Mouse (Mus musculus): ENCODE measurements at regions not wholly inside any gene's neighbourhood (a gene's known extent, or its start where the extent isn't known, plus 50 kb on each side); places are given as distances from the start of the nearest gene placed in this dataset.

GRCm38 (mm10) chr9:97189646-97190045 is 78.7 kb upstream of the Slc25a36 start:
- WGBS, result 84% methylated on average over 4 of the region's 4 CpGs
- no peak overlapping the region for H3K4me3 ChIP-seq
- H3K27me3 ChIP-seq, result no peaks in the 10 kb centered on the region
- no peaks in the 10 kb centered on the region for H3K4me1 ChIP-seq
- no peak overlapping the region for H3K27ac ChIP-seq
- H3K9me3 ChIP-seq, result no peaks in the 10 kb centered on the region
- H3K36me3 ChIP-seq, result no peaks in the 10 kb centered on the region
- ATAC-seq (ENCODE audit: insufficient number of reproducible peaks, low FRiP score, low TSS enrichment, low read depth), result no peak
- no peak overlapping the region for H3K9ac ChIP-seq
- no peak overlapping the region for H3K4me2 ChIP-seq

GRCm38 (mm10) chr9:97188616-97189330 is 77.8 kb upstream of the Slc25a36 start:
- WGBS, result 77% methylated on average over 7 of the region's 7 CpGs
- Histone ChIP-seq H3K9me3 (no peaks in the 10 kb centered on the region), H3K27ac (no peak overlapping the region), H3K27me3 (no peaks in the 10 kb centered on the region), H3K9ac (no peak overlapping the region), H3K4me1 (no peaks in the 10 kb centered on the region), H3K4me2 (no peak overlapping the region), H3K4me3 (no peak overlapping the region), H3K36me3 (no peaks in the 10 kb centered on the region)
- ATAC-seq (ENCODE audit: insufficient number of reproducible peaks, low FRiP score, low TSS enrichment, low read depth), result no peak

- ATAC-seq (ENCODE audit: insufficient number of reproducible peaks, low FRiP score, low TSS enrichment, low read depth), result no peak
- H3K36me3 ChIP-seq, result no peaks in the 10 kb centered on the region
- WGBS, result 77% methylated on average over 5 of the region's 5 CpGs
- H3K4me1 ChIP-seq, result no peaks in the 10 kb centered on the region
- no peak overlapping the region for H3K27ac ChIP-seq
- no peaks in the 10 kb centered on the region for H3K9me3 ChIP-seq
- no peaks in the 10 kb centered on the region for H3K27me3 ChIP-seq
- H3K4me3 ChIP-seq, result no peak overlapping the region
- no peak overlapping the region for H3K9ac ChIP-seq
- no peak overlapping the region for H3K4me2 ChIP-seq
These were observed 62.4 kb upstream of the Slc25a36 start for GRCm38 (mm10) chr9:97173230-97173951.

GRCm38 (mm10) chr9:97172075-97172474 is 61.1 kb upstream of the Slc25a36 start:
- Histone ChIP-seq H3K4me3 (no peak overlapping the region), H3K27me3 (no peaks in the 10 kb centered on the region), H3K9ac (no peak overlapping the region), H3K27ac (no peak overlapping the region), H3K4me2 (no peak overlapping the region), H3K9me3 (no peaks in the 10 kb centered on the region), H3K36me3 (no peaks in the 10 kb centered on the region), H3K4me1 (no peaks in the 10 kb centered on the region)
- ATAC-seq (ENCODE audit: insufficient number of reproducible peaks, low FRiP score, low TSS enrichment, low read depth), result no peak
- 12% methylated on average over 3 of the region's 3 CpGs for WGBS

- no peak for ATAC-seq (ENCODE audit: insufficient number of reproducible peaks, low FRiP score, low TSS enrichment, low read depth)
- no peak overlapping the region for H3K27ac ChIP-seq
- H3K9me3 ChIP-seq, result no peaks in the 10 kb centered on the region
- no peak overlapping the region for H3K9ac ChIP-seq
- no peaks in the 10 kb centered on the region for H3K4me1 ChIP-seq
- H3K4me3 ChIP-seq, result no peak overlapping the region
- H3K36me3 ChIP-seq, result no peaks in the 10 kb centered on the region
- WGBS, result 91% methylated on average over 4 of the region's 4 CpGs
- no peak overlapping the region for H3K4me2 ChIP-seq
- no peaks in the 10 kb centered on the region for H3K27me3 ChIP-seq
These were observed 60.5 kb upstream of the Slc25a36 start for GRCm38 (mm10) chr9:97171484-97171883.

- H3K36me3 ChIP-seq, result no peaks in the 10 kb centered on the region
- no peaks in the 10 kb centered on the region for H3K9me3 ChIP-seq
- ATAC-seq (ENCODE audit: insufficient number of reproducible peaks, low FRiP score, low TSS enrichment, low read depth), result no peak
- H3K27ac ChIP-seq, result no peak overlapping the region
- 70% methylated on average over 1 of the region's 1 CpGs for WGBS
- H3K9ac ChIP-seq, result no peak overlapping the region
- H3K4me1 ChIP-seq, result no peaks in the 10 kb centered on the region
- H3K4me3 ChIP-seq, result no peak overlapping the region
- no peaks in the 10 kb centered on the region for H3K27me3 ChIP-seq
- no peak overlapping the region for H3K4me2 ChIP-seq
These were observed 59.9 kb upstream of the Slc25a36 start for GRCm38 (mm10) chr9:97170836-97171235.

GRCm38 (mm10) chr9:97162465-97162864 is 51.5 kb upstream of the Slc25a36 start:
- no peak overlapping the region for H3K4me3 ChIP-seq
- H3K27ac ChIP-seq, result no peak overlapping the region
- H3K36me3 ChIP-seq, result no peaks in the 10 kb centered on the region
- H3K4me2 ChIP-seq, result no peak overlapping the region
- no peaks in the 10 kb centered on the region for H3K4me1 ChIP-seq
- no peak for ATAC-seq (ENCODE audit: insufficient number of reproducible peaks, low FRiP score, low TSS enrichment, low read depth)
- H3K9me3 ChIP-seq, result no peaks in the 10 kb centered on the region
- no peak overlapping the region for H3K9ac ChIP-seq
- 30% methylated on average over 2 of the region's 2 CpGs for WGBS
- H3K27me3 ChIP-seq, result 0 out of 2 replicates have a peak, but pooled peaks cover 3% of the 10 kb centered on the region

All from limb, embryonic 15.5 days (tissue).